Mouse (Mus musculus) ES-E14 (cell line): ENCODE results near the gene Sgip1.

Experiments
- HCFC1 ChIP-seq: IDR thresholded peaks from 2 replicates; pipeline ENCODE4 v1.6.1; 2012; ENCODE audit warnings: low read length, inconsistent platforms, borderline replicate concordance; ENCODE audit not compliant: insufficient read depth
- MAFK ChIP-seq: IDR thresholded peaks from 2 replicates; pipeline ENCODE4 v1.6.1; 2014; ENCODE audit warnings: mild to moderate bottlenecking, low read depth, low read length, inconsistent platforms; ENCODE audit not compliant: insufficient read depth
- ZC3H11A ChIP-seq: IDR thresholded peaks from 2 replicates; pipeline ENCODE4 v1.6.1; 2012; ENCODE audit warnings: low read depth, mild to moderate bottlenecking, inconsistent platforms, low read length, borderline replicate concordance
- ZNF384 ChIP-seq: IDR thresholded peaks from 2 replicates; pipeline ENCODE4 v1.6.1; 2012; ENCODE audit warnings: low read depth, low read length, inconsistent platforms

- TF ChIP-seq MAFK (no peak), HCFC1 (no peak), ZNF384 (no peak), ZC3H11A (no peak)
Measured at GRCm38 (mm10) chr4:102883142-102883541, 142.0 kb downstream of the Sgip1 start.
